Mouse (Mus musculus) C2C12 (cell line): Measurements from ENCODE around the gene Eif3g. TPM values are rescaled to one million over a fixed set of nuclear protein-coding genes. Genes with fewer than 3 reads are reported as not detected.
A peak's percentile ranks its signal among the peaks of the same experiment; 100 is the strongest.

Experiments used
- H3K27me3 ChIP-seq: one replicate; pipeline ENCODE4 v1.6.1; 2011; ENCODE audit not compliant: control insufficient read depth, insufficient read depth, insufficient read length
- H3K36me3 ChIP-seq: one replicate; pipeline ENCODE4 v1.6.1; 2011; ENCODE audit not compliant: control insufficient read depth, insufficient read depth
- H3K4me3 ChIP-seq: one replicate; pipeline ENCODE4 v1.5.1; 2011; ENCODE audit warnings: mild to moderate bottlenecking, control low read depth; ENCODE audit not compliant: poor library complexity, insufficient read depth, severe bottlenecking
- H3K79me2 ChIP-seq: one replicate; pipeline ENCODE4 v1.6.1; 2011; ENCODE audit not compliant: control insufficient read depth, insufficient read depth
- H3K79me3 ChIP-seq: one replicate; pipeline ENCODE4 v1.6.1; 2011; ENCODE audit warnings: low read depth, control low read depth
- H3ac ChIP-seq: one replicate; pipeline ENCODE3; 2011; ENCODE audit warnings: low read depth; ENCODE audit not compliant: control insufficient read depth, insufficient read length
- CEBPB ChIP-seq: IDR thresholded peaks from one replicate; pipeline ENCODE4 v1.6.1; 2011; ENCODE audit warnings: low read depth, mild to moderate bottlenecking, control low read depth, moderate library complexity
- CTCF ChIP-seq: IDR thresholded peaks from one replicate; pipeline ENCODE4 v1.5.1; 2011; ENCODE audit not compliant: control insufficient read depth, insufficient read depth, insufficient read length
- FOSL1 ChIP-seq: IDR thresholded peaks from one replicate; pipeline ENCODE4 v1.8.0; 2011; ENCODE audit warnings: mild to moderate bottlenecking, low read length; ENCODE audit not compliant: poor library complexity, insufficient read depth, severe bottlenecking
- MAX ChIP-seq: IDR thresholded peaks from one replicate; pipeline ENCODE4 v1.6.1; 2011; ENCODE audit warnings: mild to moderate bottlenecking, control low read depth
- MYOD1 ChIP-seq: IDR thresholded peaks from one replicate; pipeline ENCODE4 v1.6.1; 2011; ENCODE audit warnings: low read depth; ENCODE audit not compliant: control insufficient read depth, insufficient read length
- MYOG ChIP-seq: IDR thresholded peaks from one replicate; pipeline ENCODE4 v1.6.1; 2011; ENCODE audit not compliant: control insufficient read depth, insufficient read length; ENCODE audit errors: extremely low read depth
- USF1 ChIP-seq: IDR thresholded peaks from one replicate; pipeline ENCODE4 v1.6.1; 2011; ENCODE audit warnings: low read depth, mild to moderate bottlenecking, control low read depth, moderate library complexity
- polyA plus RNA-seq: library from polyadenylated mRNA; unstranded; fragments of >200 nt; fragmentation: generic; extraction: Trizol; gene quantifications from one replicate; pipeline ENCODE4 v1.2.1, GENCODE M21; 2012; ENCODE audit warnings: missing spikeins

Eif3g gene
- polyA plus RNA-seq, 1 experiment: 247 TPM

GRCm38 (mm10) chr9:20923258-20923657 is 24.8 kb upstream of the Eif3g start:
- no peaks in the 10 kb centered on the region for H3K79me3 ChIP-seq
- H3K79me2 ChIP-seq: no peaks in the 10 kb centered on the region
- no peak overlapping the region for H3K4me3 ChIP-seq
- no peak overlapping the region for H3ac ChIP-seq
- peaks cover 91% of the 10 kb centered on the region for H3K36me3 ChIP-seq
- no peak for TF ChIP-seq FOSL1
- no peaks in the 10 kb centered on the region for H3K27me3 ChIP-seq

GRCm38 (mm10) chr9:20916160-20916559 is 17.7 kb upstream of the Eif3g start:
- Histone ChIP-seq H3K79me2 (no peaks in the 10 kb centered on the region), H3ac (no peak overlapping the region), H3K79me3 (no peaks in the 10 kb centered on the region), H3K4me3 (no peak overlapping the region), H3K36me3 (peaks cover 98% of the 10 kb centered on the region), H3K27me3 (no peaks in the 10 kb centered on the region)
- TF ChIP-seq CTCF (peak; percentile 15), CEBPB (no peak)

- H3K79me2 ChIP-seq: no peaks in the 10 kb centered on the region
Observed at GRCm38 (mm10) chr9:20909948-20910347, 11.5 kb upstream of the Eif3g start.

GRCm38 (mm10) chr9:20902174-20902491 is 3.7 kb upstream of the Eif3g start:
- Histone ChIP-seq H3K79me3 (peaks cover 10% of the 10 kb centered on the region), H3K79me2 (peaks cover 13% of the 10 kb centered on the region), H3K36me3 (peaks cover 27% of the 10 kb centered on the region), H3K27me3 (no peaks in the 10 kb centered on the region), H3K4me3 (no peak overlapping the region), H3ac (no peak overlapping the region)
- no peak for TF ChIP-seq MYOG
- no peak for TF ChIP-seq CTCF
- TF ChIP-seq CEBPB: no peak
- TF ChIP-seq USF1: no peak
- TF ChIP-seq MYOD1: no peak
- no peak for TF ChIP-seq MAX
- TF ChIP-seq FOSL1: no peak

More at GRCm38 (mm10) chr9:20909948-20910347, 11.5 kb upstream of the Eif3g start:
- Histone ChIP-seq H3K36me3 (peaks cover 94% of the 10 kb centered on the region), H3K27me3 (no peaks in the 10 kb centered on the region), H3ac (no peak overlapping the region), H3K4me3 (no peak overlapping the region), H3K79me3 (no peaks in the 10 kb centered on the region)
- no peak for TF ChIP-seq CEBPB
- no peak for TF ChIP-seq CTCF
- TF ChIP-seq FOSL1: no peak
- TF ChIP-seq MYOD1: no peak
- TF ChIP-seq MYOG: no peak
- no peak for TF ChIP-seq MAX
- TF ChIP-seq USF1: no peak

GRCm38 (mm10) chr9:20901466-20902173 is 3.2 kb upstream of the Eif3g start:
- Histone ChIP-seq H3K4me3 (no peak overlapping the region), H3K79me2 (peaks cover 18% of the 10 kb centered on the region), H3K27me3 (no peaks in the 10 kb centered on the region), H3ac (no peak overlapping the region), H3K79me3 (peaks cover 16% of the 10 kb centered on the region), H3K36me3 (peaks cover 27% of the 10 kb centered on the region)
- TF ChIP-seq MYOD1 (no peak), CTCF (peak; percentile 11)

- no peak for TF ChIP-seq MYOG
- no peak for TF ChIP-seq CEBPB
- TF ChIP-seq MAX: no peak
- no peak for TF ChIP-seq FOSL1
- no peak for TF ChIP-seq CTCF
- TF ChIP-seq MYOD1: no peak
- TF ChIP-seq USF1: no peak
- H3K79me2 ChIP-seq: peaks cover 30% of the 10 kb centered on the region
- peak overlapping the region; percentile 74 for H3K4me3 ChIP-seq
- peaks cover 26% of the 10 kb centered on the region for H3K79me3 ChIP-seq
- H3K36me3 ChIP-seq: peaks cover 39% of the 10 kb centered on the region
- peak overlapping the region; percentile 62 for H3ac ChIP-seq
- H3K27me3 ChIP-seq: no peaks in the 10 kb centered on the region
Observed at GRCm38 (mm10) chr9:20897736-20898510, 500 bp downstream of the Eif3g start.
